Mouse (Mus musculus) heart, embryonic 11.5 days (tissue): ENCODE results near the gene Trrap. TPM values are rescaled to one million over a fixed set of nuclear protein-coding genes. Genes with fewer than 3 reads are reported as not detected.
A peak's percentile ranks its signal among the peaks of the same experiment; 100 is the strongest.

ENCODE experiments used
- ATAC-seq: fragments of 200-750 bp; cut with Nextera tagmentation; replicated peaks from 2 replicates; pipeline ENCODE4 v1.8.0; 2017; ENCODE audit warnings: moderate library complexity; ENCODE audit not compliant: insufficient number of reproducible peaks, low FRiP score, low TSS enrichment
- H3K27ac ChIP-seq: fragments of 300-500 bp; sonication (generic); 2 replicates; pipeline ENCODE4 v1.5.1; 2014; ENCODE audit warnings: mild to moderate bottlenecking, low read depth, low read length
- H3K27me3 ChIP-seq: fragments of 300-500 bp; sonication (generic); 2 replicates; pipeline ENCODE4 v1.6.1; 2014; ENCODE audit warnings: mild to moderate bottlenecking, low read length, mixed read lengths; ENCODE audit not compliant: control insufficient read depth, insufficient read depth
- H3K36me3 ChIP-seq: fragments of 300-500 bp; sonication (generic); 2 replicates; pipeline ENCODE4 v1.6.1; 2014; ENCODE audit warnings: mild to moderate bottlenecking, low read length, moderate library complexity, mixed read lengths; ENCODE audit not compliant: control insufficient read depth, insufficient read depth
- H3K4me1 ChIP-seq: fragments of 300-500 bp; sonication (generic); 2 replicates; pipeline ENCODE4 v1.6.1; 2014; ENCODE audit warnings: low read length; ENCODE audit not compliant: control insufficient read depth, insufficient read depth
- H3K4me2 ChIP-seq: fragments of 300-500 bp; sonication (generic); 2 replicates; pipeline ENCODE4 v1.6.1; 2014; ENCODE audit warnings: mild to moderate bottlenecking, moderate library complexity
- H3K4me3 ChIP-seq: fragments of 300-500 bp; sonication (generic); 2 replicates; pipeline ENCODE4 v1.5.1; 2014; ENCODE audit warnings: low read depth, low read length
- H3K9ac ChIP-seq: fragments of 300-500 bp; sonication (generic); 2 replicates; pipeline ENCODE4 v1.6.1; 2014; ENCODE audit warnings: mild to moderate bottlenecking, low read depth, low read length, moderate library complexity
- H3K9me3 ChIP-seq: fragments of 300-500 bp; sonication (generic); replicated peaks from 2 replicates; pipeline ENCODE4 v1.6.1; 2016; ENCODE audit warnings: low read length; ENCODE audit not compliant: control insufficient read depth
- WGBS: fragments of 180-500 bp; shearing (Covaris S2); extraction: QIAGEN DNeasy Blood & Tissue Kit; methylation state at CpG from one replicate; pipeline ENCODE4 v1.1.7; 2014; ENCODE audit not compliant: insufficient replicate concordance; 5-methylcytosine and 5-hydroxymethylcytosine counted together
- polyA plus RNA-seq: library from polyadenylated mRNA; unstranded; fragments of >200 nt; fragmentation: Nextera tagmentation; extraction: Ambion mirVana; gene quantifications from 2 replicates; pipeline ENCODE4 v1.2.1, GENCODE M21; 2014

Trrap gene
- polyA plus RNA-seq, 1 experiment from 2014 or later: 75.7 TPM

DNA sequence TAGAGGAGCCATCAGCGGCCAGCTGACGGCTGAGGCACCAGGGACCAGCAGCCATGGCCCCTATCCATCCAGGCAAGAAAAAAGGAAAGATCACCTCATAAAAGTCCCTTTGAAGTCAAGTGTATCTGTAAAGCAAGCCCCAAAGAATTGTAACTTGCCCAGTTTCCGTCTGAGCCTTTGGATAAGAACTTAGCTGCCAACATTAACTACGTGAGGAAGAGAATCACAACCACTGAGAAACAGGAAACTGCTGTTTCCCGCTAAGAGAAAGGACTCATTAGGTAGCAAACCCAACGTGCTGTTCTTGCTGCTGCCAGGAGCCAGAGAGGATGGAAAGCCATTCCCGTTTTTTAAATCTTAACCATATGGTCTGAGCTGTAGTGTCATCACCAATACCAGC, 103.2 kb downstream of the Trrap start:
- Histone ChIP-seq H3K4me1 (peaks cover 8% of the 10 kb centered on the region; the same call in 1 of the 2 replicates), H3K27me3 (no peaks in the 10 kb centered on the region), H3K36me3 (peaks cover 2% of the 10 kb centered on the region; the same call in 1 of the 2 replicates), H3K9me3 (no peaks in the 10 kb centered on the region), H3K9ac (no peak overlapping the region), H3K27ac (no peak overlapping the region), H3K4me3 (no peak overlapping the region), H3K4me2 (no peak overlapping the region)
- ATAC-seq: no peak
- WGBS: 66% methylated on average over 7 of the region's 7 CpGs

DNA sequence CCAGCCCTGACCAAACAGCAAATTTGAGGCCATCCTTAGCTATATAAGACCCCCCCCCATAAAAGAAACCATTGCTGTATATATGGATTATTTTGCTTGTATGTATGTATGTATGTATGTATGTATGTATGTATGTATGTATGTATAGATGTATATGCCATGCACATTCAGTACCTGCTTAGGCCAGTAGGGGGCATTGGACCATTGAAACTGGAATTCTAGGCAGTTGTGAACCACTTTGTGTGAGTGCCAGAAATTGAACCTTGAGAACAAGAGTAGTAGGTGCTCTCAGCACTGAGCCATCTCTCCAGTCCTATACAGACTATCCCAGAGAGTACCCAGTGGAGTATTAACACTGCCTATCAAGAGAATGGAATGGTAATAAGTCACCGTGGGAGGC, 104.2 kb downstream of the Trrap start:
- Histone ChIP-seq H3K9ac (no peak overlapping the region), H3K36me3 (0 out of 2 replicates have a peak, but pooled peaks cover 1% of the 10 kb centered on the region), H3K4me2 (no peak overlapping the region), H3K9me3 (no peaks in the 10 kb centered on the region), H3K4me3 (no peak overlapping the region), H3K4me1 (peaks cover 9% of the 10 kb centered on the region; the same call in 1 of the 2 replicates), H3K27ac (no peak overlapping the region), H3K27me3 (no peaks in the 10 kb centered on the region)
- ATAC-seq: no peak
- 93% methylated on average over 1 of the region's 1 CpGs for WGBS

DNA sequence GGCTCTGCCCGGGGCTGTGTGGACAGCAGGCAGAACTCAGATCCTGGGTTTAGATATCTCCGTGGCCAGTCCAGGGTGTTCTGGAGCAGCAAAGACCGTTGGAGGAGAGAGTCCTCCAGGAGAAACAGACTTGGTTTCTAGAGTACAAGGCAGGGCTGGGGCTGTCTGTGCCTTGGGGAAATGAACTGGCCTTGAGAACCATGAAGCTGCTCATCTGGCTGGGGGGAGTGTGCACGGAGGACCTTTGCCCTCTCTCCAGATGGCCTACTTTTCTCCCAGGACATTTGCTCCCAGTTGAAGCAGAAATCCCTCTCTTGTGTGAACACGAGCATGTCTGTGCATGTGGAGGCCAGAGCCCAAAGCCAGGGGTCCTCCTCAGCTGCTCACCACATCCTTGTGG, 104.8 kb downstream of the Trrap start:
- H3K4me2 ChIP-seq: no peak overlapping the region
- no peak overlapping the region for H3K9ac ChIP-seq
- no peak overlapping the region for H3K4me3 ChIP-seq
- no peaks in the 10 kb centered on the region for H3K27me3 ChIP-seq
- 68% methylated on average over 5 of the region's 5 CpGs for WGBS
- ATAC-seq: no peak
- 0 out of 2 replicates have a peak, but pooled peaks cover 3% of the 10 kb centered on the region for H3K36me3 ChIP-seq
- H3K9me3 ChIP-seq: no peaks in the 10 kb centered on the region
- peaks cover 9% of the 10 kb centered on the region; the same call in 1 of the 2 replicates for H3K4me1 ChIP-seq
- no peak overlapping the region for H3K27ac ChIP-seq

DNA sequence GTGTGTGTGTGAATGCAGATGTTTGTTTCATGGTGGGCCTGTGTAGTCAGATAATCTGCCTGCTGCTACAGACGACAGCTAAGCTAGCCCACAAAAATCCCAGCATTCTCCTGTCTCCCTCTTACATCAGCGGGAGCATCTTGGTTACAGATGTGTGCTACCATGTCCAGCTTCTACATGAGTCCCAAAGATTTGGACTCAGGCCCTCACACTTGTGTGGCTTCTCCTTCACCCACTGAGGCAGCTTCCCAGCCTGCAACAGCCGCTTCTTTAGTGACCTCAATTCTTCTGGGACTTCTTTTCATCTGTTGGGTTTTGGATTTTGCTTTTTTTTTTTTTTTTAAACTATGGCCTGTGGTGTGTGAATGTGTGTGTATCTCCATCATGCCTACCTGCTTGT, 105.3 kb downstream of the Trrap start:
- Histone ChIP-seq H3K4me2 (no peak overlapping the region), H3K9me3 (no peaks in the 10 kb centered on the region), H3K9ac (no peak overlapping the region), H3K36me3 (0 out of 2 replicates have a peak, but pooled peaks cover 3% of the 10 kb centered on the region), H3K27me3 (no peaks in the 10 kb centered on the region), H3K4me3 (no peak overlapping the region), H3K4me1 (peaks cover 9% of the 10 kb centered on the region; the same call in 1 of the 2 replicates), H3K27ac (no peak overlapping the region)
- WGBS: 85% methylated on average over 3 of the region's 3 CpGs
- ATAC-seq: no peak

DNA sequence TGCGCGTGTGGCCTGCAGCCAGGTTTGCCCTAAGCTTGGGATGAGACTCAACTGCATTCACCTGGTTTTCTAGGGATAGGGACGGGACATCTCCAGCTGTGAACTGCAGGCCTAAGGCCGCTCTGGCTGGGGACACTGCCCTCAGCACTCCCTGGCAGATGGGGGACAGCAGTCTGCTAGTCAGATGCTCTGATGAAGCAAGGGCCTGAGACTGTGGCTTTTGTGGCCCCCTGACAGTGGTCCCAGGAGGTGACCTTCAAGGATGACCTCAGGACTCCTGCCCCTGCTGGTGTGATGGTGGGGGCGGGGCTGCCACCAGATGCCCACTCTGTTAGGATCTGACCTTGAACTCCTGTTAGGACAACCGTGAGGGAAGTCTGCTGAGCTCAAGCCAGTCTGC, 107.7 kb downstream of the Trrap start:
- Histone ChIP-seq H3K4me1 (peaks cover 9% of the 10 kb centered on the region; the same call in 1 of the 2 replicates), H3K4me3 (no peak overlapping the region), H3K36me3 (peaks cover 6% of the 10 kb centered on the region; the same call in 1 of the 2 replicates), H3K27ac (no peak overlapping the region), H3K4me2 (no peak overlapping the region), H3K9ac (no peak overlapping the region), H3K27me3 (no peaks in the 10 kb centered on the region), H3K9me3 (no peaks in the 10 kb centered on the region)
- 81% methylated on average over 6 of the region's 6 CpGs for WGBS
- ATAC-seq: no peak

DNA sequence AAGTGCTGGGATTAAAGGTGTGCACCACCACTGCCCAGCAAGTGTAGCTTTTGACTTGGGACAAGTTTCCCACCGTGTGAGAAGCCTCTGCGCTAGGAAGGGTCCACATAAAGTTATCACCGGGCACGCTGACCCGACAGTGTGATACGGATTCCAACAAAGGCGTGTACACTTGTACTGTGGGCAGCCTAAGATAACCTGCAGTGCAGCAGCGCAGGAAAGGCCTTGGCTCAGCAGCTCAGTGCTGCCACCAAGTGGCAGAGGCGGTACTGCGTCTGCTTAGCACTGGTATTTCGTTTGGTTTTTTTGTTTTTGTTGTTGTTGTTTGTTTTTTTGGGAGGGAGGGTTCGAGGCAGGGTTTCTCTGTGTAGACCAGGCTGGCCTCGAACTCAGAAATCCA, 108.4 kb downstream of the Trrap start:
- Histone ChIP-seq H3K4me1 (peaks cover 9% of the 10 kb centered on the region; the same call in 1 of the 2 replicates), H3K9me3 (no peaks in the 10 kb centered on the region), H3K27me3 (no peaks in the 10 kb centered on the region), H3K27ac (no peak overlapping the region), H3K4me3 (no peak overlapping the region), H3K9ac (no peak overlapping the region), H3K4me2 (no peak overlapping the region), H3K36me3 (peaks cover 11% of the 10 kb centered on the region)
- WGBS: 5% methylated on average over 13 of the region's 13 CpGs
- ATAC-seq: no peak

DNA sequence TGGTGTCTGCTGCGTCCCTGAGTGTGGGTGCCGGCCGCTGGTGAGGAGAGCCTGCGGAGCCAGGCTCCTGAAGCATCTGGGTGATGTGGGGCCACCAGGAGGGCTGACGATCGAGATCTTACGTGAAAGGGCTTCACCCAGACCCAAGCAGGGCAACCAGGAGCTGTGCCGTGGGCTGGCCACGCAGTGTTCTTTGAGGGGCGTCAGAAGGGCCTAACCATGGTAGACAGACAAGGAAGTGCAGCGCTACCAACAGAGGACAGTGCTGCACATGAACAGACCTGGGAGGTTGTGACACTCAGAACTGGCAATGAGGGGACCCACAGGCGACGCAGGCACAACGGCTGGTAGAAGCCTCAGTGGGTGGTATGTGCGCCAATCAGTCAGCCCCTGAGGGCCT, 109.5 kb downstream of the Trrap start:
- Histone ChIP-seq H3K4me2 (no peak overlapping the region), H3K9ac (no peak overlapping the region), H3K27ac (no peak overlapping the region), H3K9me3 (no peaks in the 10 kb centered on the region), H3K27me3 (no peaks in the 10 kb centered on the region), H3K4me1 (peaks cover 10% of the 10 kb centered on the region; the same call in 1 of the 2 replicates), H3K4me3 (no peak overlapping the region), H3K36me3 (peaks cover 22% of the 10 kb centered on the region)
- 89% methylated on average over 15 of the region's 15 CpGs for WGBS
- no peak; the same call in 1 of the 2 replicates for ATAC-seq

DNA sequence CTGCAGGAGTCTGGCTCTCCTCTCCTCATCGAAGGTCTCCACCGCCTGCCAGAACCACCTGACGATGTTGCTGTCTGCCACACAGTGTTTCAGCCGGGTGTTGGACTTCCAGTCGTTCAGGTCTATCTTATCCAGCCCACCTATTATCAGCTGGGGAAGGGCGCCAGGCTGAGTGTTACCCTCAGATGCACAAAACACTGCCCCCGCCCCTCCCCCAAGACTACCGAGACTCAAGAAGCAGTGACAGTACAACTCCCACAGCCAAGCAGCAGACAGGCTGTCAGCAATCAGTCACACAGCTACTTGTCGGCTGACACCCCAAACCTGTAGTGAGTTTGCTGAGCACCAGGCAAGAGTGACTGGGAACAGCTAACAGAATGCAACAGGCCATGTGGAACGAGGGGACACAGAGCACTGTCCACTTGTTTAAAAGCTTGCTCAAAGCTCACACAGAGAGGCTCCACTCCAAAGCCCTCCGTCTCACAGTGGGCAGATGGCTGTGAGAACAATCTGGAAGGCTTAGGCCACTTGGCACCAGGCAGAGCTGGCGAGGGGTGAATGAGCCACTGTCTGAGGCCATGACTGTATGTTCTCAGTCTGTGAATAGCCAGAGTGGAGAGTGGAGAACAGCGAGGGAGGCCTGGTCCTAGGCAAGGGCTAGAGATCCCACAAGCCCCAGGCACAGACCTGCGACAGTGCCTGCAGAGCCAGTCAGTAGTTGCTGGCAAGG, 114.3 kb downstream of the Trrap start:
- no peak overlapping the region for H3K4me2 ChIP-seq
- H3K9me3 ChIP-seq: no peaks in the 10 kb centered on the region
- H3K9ac ChIP-seq: no peak overlapping the region
- ATAC-seq: 0 out of 2 replicates have a peak, but pooled peaks have one; percentile 19
- 50% methylated on average over 14 of the region's 14 CpGs for WGBS
- H3K4me1 ChIP-seq: peaks cover 11% of the 10 kb centered on the region
- peaks cover 32% of the 10 kb centered on the region for H3K36me3 ChIP-seq
- H3K4me3 ChIP-seq: no peak overlapping the region
- H3K27me3 ChIP-seq: no peaks in the 10 kb centered on the region
- peak overlapping the region; percentile 17; the same call in 1 of the 2 replicates for H3K27ac ChIP-seq
